Mouse (Mus musculus): ENCODE data around the gene Slc44a5.

The Slc44a5 gene

DNA sequence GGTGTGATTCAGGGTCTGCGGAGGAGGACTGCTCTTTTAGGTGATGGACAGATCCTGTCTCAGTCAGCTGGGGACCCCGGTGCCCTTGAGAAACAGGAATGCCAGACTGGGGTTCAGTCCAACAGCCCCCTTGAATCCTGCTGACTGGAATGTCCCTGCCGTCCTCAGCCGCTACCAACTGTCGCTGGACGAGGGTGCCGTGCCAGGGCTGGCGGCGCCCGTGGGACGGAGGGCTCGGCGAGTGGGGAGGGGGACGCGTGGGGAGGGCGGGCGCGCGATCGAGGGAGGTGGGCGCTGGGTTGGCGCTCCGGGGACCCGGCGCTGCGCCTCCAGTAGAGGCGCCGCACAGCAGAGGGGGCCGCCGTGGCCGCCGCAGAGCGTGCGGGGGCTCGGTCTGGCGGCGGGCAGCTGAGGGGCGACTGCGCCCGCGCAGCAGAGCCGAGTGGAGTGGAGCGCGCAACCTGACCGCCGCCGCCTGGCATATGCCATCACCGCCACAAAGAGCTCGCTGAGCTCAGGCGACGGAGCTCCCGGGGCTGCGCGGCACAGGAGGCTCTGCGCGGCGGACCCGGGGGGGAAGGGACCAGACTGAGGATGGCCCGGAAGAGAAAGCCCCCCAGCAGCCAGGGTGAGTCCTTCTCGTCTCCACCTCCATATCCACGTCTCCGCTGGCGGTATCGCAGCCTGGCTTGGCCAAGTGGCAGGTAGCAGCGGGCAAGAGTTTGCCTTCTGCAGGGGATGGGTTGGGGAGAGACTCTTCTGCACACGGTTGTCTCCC, at the start of gene Slc44a5:
Slc44a5 (plus strand) TSS at position 266 of the 778 bp plus-strand sequence.
- no peak for DNase-seq (ENCODE audit: low read depth)

GRCm38 (mm10) chr3:153926333-153926732, 46.9 kb upstream of the Slc44a5 start:
- DNase-seq (ENCODE audit: low read depth): no peak

- no peak for DNase-seq (ENCODE audit: low read depth)
These were observed 43.7 kb upstream of the Slc44a5 start for GRCm38 (mm10) chr3:153929526-153929925.

- no peak for DNase-seq (ENCODE audit: low read depth)
These were observed 40.8 kb upstream of the Slc44a5 start for GRCm38 (mm10) chr3:153932461-153932860.

GRCm38 (mm10) chr3:153935878-153936277, 37.4 kb upstream of the Slc44a5 start:
- DNase-seq (ENCODE audit: low read depth): no peak

DNA sequence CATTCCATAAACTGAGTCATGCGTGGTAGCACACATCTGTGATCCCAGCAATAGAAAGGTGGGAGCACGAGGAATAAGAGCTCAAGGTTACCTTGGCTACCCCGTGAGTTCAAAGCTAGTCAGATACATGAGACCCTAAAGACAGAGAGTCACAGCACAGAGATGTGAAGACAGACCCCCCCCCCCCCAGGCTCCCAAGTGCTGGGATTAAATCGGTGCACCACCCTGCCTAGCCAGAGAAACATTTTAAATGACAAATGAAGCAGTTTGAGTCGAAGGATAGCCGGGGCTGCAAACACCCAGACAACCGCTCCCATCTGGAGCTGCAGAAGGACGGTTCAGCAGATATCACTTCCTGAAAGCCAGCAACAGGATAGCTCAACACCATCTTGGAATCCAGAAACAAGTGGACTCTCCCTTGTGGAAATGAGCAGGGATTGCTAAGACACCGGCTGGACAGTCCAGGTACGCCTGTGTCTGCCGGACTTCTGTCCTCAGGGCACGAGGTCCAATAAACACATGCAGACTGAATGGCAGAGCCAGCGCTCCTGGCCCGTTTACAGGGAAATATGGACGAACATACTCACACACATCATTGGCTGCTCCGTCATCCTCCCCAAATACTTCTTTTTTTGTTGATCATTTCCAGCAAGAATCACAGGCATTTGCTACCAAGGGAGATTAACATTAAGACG, 36.0 kb upstream of the Slc44a5 start:
- DNase-seq (ENCODE audit: low read depth): no peak

GRCm38 (mm10) chr3:153940021-153940420, 33.2 kb upstream of the Slc44a5 start:
- no peak for DNase-seq (ENCODE audit: low read depth)

DNA sequence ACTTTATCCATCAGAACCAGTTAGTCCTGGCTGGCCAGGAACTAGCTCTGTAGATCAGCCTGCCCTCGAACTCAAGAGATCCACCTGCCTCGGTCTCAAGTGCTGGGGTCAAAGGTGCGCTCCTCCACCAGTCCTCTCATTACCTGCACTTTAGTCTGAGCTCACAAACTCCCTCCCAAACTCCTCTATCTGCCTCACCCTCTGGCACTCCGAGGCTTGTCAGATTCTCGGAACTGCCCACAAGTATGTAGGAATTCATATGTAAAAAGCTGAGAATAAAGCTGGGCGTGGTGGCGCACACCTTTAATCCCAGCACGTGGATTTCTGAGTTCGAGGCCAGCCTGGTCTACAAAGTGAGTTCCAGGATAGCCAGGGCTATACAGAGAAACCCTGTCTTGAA, 32.8 kb upstream of the Slc44a5 start:
- no peak for DNase-seq (ENCODE audit: low read depth)

- no peak for DNase-seq (ENCODE audit: low read depth)
These were observed 31.6 kb upstream of the Slc44a5 start for GRCm38 (mm10) chr3:153941613-153942012.

DNA sequence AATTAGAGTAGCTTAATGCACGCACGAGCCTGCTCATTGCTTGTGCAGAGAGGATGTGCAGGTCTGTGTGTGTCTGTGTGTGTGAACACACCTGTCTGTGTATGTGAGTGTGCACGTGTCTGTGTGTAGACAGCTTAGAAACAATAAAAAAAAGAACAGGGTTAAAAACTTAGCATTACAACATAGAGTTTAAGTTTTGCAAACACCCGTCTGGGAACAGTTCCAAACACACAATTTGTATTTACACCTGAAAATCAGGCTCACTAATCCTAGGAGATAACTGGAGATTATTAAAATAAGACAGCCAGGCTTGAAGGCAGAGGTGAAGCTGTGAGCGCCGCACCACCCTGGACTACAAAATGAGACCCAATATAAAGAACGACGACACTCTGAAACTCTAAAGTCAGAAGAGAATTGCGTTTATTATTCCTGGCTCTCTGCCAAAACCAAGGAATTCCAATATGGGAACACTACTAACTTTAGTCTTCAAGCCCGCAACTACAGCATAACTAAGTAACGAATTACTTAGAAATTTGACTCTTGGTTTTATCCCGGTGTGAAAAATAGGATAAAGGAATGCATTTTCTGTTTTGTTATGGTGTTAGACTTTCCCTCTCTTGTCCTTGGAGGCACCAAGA, 30.1 kb upstream of the Slc44a5 start:
- DNase-seq (ENCODE audit: low read depth): no peak

- no peak for DNase-seq (ENCODE audit: low read depth)
These were observed 29.3 kb upstream of the Slc44a5 start for GRCm38 (mm10) chr3:153943901-153944334.

GRCm38 (mm10) chr3:153944335-153944990, 28.8 kb upstream of the Slc44a5 start, which contains the start of gene Acadm:
Gene Acadm (minus strand): TSS chr3:153944632.
- peak; percentile 93 for DNase-seq (ENCODE audit: low read depth)

DNA sequence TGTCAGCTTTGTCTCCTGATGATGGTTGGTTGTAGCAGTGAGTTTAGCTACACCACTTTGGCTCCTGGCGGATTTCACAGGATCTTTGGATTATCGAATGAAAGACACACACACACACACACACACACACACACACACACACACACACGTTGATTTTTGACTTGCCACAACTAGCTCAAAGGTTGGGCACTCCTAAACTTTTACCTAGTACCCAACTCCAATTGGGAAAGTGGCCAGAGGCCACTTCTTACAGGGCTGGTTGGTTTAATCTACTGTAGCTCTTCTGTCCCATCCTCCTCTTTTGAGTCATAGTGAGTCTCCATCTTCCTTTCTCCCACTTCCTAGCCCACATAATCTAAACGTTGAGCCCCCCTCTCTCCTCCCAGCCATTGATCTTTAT, 26.0 kb upstream of the Slc44a5 start:
- DNase-seq (ENCODE audit: low read depth): no peak

- DNase-seq (ENCODE audit: low read depth): no peak
These were observed 25.1 kb upstream of the Slc44a5 start for GRCm38 (mm10) chr3:153948176-153948575.

- DNase-seq (ENCODE audit: low read depth): no peak
These were observed 15.3 kb upstream of the Slc44a5 start for GRCm38 (mm10) chr3:153957916-153958315.

DNA sequence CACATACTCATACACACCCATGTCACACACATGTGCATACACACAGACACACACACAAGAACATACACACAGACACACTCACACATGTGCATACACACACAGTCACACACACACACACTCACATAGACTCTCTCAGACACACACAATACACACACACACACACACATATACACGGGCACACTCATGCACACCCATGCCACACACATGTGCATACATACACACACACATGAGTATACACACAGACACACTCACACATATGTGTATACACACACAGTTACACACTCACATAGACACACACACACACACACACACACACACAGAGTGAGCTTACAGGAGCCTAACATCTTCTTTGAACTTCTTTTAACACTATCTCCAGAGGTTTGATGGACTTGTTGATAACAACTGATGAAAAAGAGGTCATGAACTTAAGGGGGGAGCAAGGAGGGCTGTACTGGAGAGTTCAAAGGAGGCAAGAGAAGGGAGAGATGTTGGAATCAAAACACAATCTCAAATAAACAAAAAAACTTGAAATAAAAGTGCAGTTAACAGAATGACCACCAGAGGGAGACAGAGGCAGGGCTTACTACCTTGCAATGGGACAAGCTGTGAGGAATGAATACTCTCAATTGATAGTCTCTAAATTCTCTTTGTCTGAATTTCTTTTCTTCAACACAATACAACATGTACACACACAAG, 14.1 kb upstream of the Slc44a5 start:
- peak; percentile 55 for DNase-seq (ENCODE audit: low read depth)

DNA sequence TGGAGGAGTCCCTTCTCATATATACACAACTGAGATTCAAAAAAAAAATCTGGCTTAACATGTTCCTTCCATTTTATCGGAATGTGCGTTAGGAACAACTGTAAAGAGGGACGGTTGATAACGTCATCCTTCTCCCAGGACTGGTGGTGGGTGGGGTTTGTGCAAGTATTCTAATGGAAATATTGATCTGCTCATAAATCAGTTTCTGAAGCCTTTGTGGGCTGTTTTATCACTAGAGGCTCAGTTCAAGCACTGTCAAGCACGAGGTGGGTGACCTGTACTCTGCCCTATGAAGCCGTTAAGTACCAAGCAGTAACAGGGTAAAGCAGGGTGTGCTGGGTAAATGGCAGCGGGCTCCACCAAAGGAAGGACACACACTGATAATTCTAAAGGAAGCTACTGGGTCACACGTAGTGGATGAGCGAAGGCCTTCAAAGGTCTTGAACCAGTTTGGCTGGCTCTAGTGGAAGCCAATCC, 13.5 kb upstream of the Slc44a5 start:
- DNase-seq (ENCODE audit: low read depth): no peak

GRCm38 (mm10) chr3:153960884-153961283, 12.4 kb upstream of the Slc44a5 start:
- no peak for DNase-seq (ENCODE audit: low read depth)

GRCm38 (mm10) chr3:153961632-153962389, 11.4 kb upstream of the Slc44a5 start:
- DNase-seq (ENCODE audit: low read depth): no peak

DNA sequence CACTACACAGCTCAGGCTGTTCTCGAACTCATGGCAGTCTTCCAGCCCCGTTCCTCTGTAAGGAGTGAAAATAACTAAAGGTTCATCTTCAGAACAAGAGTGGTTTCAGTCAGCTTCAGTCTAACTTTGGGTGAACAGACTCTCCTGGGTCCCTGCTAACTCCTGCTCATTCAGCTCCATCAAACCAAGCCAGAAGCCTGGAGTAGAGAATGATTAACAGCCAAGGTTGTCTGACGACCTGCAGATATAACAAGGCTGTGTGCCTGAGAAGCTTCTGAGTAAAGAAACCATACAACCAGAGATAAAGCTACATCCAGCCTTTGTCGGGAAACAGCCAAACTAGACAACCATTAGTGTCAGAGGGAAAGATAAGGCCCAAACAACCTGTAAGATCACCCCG, 5.8 kb upstream of the Slc44a5 start:
- DNase-seq (ENCODE audit: low read depth): no peak

- DNase-seq (ENCODE audit: low read depth): peak; percentile 86
These were observed 4.7 kb upstream of the Slc44a5 start for GRCm38 (mm10) chr3:153968549-153968948.

All from c-Kit-positive CD71-positive TER-119-negative erythroid progenitor cells, embryonic 14.5 days (primary cell).